Mouse (Mus musculus) midbrain, postnatal 0 days (tissue): ENCODE data around the gene Dse. TPM values are rescaled to one million over a fixed set of nuclear protein-coding genes. Genes with fewer than 3 reads are reported as not detected.

Source experiments
- ATAC-seq: fragments of 200-750 bp; cut with Nextera tagmentation; 2 replicates; pipeline ENCODE4 v1.8.0; 2017; ENCODE audit warnings: moderate number of reproducible peaks, mild to moderate bottlenecking, moderate TSS enrichment, moderate library complexity; ENCODE audit not compliant: low FRiP score
- DNase-seq: peaks from one replicate; pipeline ENCODE4 v3.0.0-alpha.2; 2015; ENCODE audit warnings: low spot score
- H3K27ac ChIP-seq: fragments of 300-500 bp; sonication (generic); 2 replicates; pipeline ENCODE4 v1.5.1; 2014; ENCODE audit warnings: low read depth, mild to moderate bottlenecking, low read length, mixed read lengths
- H3K27me3 ChIP-seq: fragments of 300-500 bp; sonication (generic); 2 replicates; pipeline ENCODE4 v1.6.1; 2014; ENCODE audit warnings: low read length, control low read depth, mixed read lengths; ENCODE audit not compliant: insufficient read depth
- H3K36me3 ChIP-seq: fragments of 300-500 bp; sonication (generic); 2 replicates; pipeline ENCODE4 v1.6.1; 2014; ENCODE audit warnings: low read length, control low read depth, mixed read lengths; ENCODE audit not compliant: insufficient read depth
- H3K4me1 ChIP-seq: fragments of 300-500 bp; sonication (generic); 2 replicates; pipeline ENCODE4 v1.6.1; 2014; ENCODE audit warnings: mild to moderate bottlenecking, control low read depth, antibody characterized with exemption, low read length, mixed read lengths; ENCODE audit not compliant: insufficient read depth
- H3K4me2 ChIP-seq: fragments of 300-500 bp; sonication (generic); 2 replicates; pipeline ENCODE4 v1.6.1; 2014; ENCODE audit warnings: low read depth, mild to moderate bottlenecking, low read length, mixed read lengths; ENCODE audit not compliant: poor library complexity, severe bottlenecking
- H3K4me3 ChIP-seq: fragments of 300-500 bp; sonication (generic); 2 replicates; pipeline ENCODE4 v1.5.1; 2014; ENCODE audit warnings: low read depth, mild to moderate bottlenecking, low read length, moderate library complexity
- H3K9ac ChIP-seq: fragments of 300-500 bp; sonication (generic); replicated peaks from 2 replicates; pipeline ENCODE4 v1.6.1; 2014; ENCODE audit warnings: mild to moderate bottlenecking, low read length, moderate library complexity, mixed read lengths; ENCODE audit not compliant: poor library complexity, severe bottlenecking
- H3K9me3 ChIP-seq: fragments of 300-500 bp; sonication (generic); 2 replicates; pipeline ENCODE4 v1.6.1; 2016; ENCODE audit warnings: low read length, control low read depth
- CTCF ChIP-seq: IDR thresholded peaks from 2 replicates; pipeline ENCODE4 v1.5.1; 2016; ENCODE audit warnings: antibody characterized with exemption, mild to moderate bottlenecking
- WGBS: fragments of 180-500 bp; shearing (Covaris S2); extraction: QIAGEN DNeasy Blood & Tissue Kit; methylation state at CpG from one replicate; pipeline ENCODE4 v1.1.7; 2014; 5-methylcytosine and 5-hydroxymethylcytosine counted together
- polyA plus RNA-seq: library from polyadenylated mRNA; unstranded; fragments of >200 nt; fragmentation: Nextera tagmentation; extraction: Ambion mirVana; gene quantifications from 2 replicates; pipeline ENCODE4 v1.2.1, GENCODE M21; 2015
- total RNA-seq: library from RNA; depleted of rRNA; stranded (reverse); fragments of >200 nt; gene quantifications from 2 replicates; pipeline ENCODE4 v1.2.3, GENCODE M21; 2014

The Dse gene
- total and polyA plus RNA-seq, 2 experiments from 2014 or later = 7.0 to 37.4 TPM

- no peaks in the 10 kb centered on the region for H3K4me1 ChIP-seq
- ATAC-seq (no peak), DNase-seq (no peak)
- H3K9me3 ChIP-seq = no peaks in the 10 kb centered on the region
- no peak overlapping the region for H3K27ac ChIP-seq
- no peak overlapping the region for H3K9ac ChIP-seq
- TF ChIP-seq CTCF = no peak
- H3K4me2 ChIP-seq = no peak overlapping the region
- no peaks in the 10 kb centered on the region for H3K36me3 ChIP-seq
- H3K4me3 ChIP-seq = no peak overlapping the region
- 73% methylated on average over 1 of the region's 1 CpGs for WGBS
- H3K27me3 ChIP-seq = no peaks in the 10 kb centered on the region
These were observed 22.6 kb downstream of the Dse start for GRCm38 (mm10) chr10:34184956-34185355.

DNA sequence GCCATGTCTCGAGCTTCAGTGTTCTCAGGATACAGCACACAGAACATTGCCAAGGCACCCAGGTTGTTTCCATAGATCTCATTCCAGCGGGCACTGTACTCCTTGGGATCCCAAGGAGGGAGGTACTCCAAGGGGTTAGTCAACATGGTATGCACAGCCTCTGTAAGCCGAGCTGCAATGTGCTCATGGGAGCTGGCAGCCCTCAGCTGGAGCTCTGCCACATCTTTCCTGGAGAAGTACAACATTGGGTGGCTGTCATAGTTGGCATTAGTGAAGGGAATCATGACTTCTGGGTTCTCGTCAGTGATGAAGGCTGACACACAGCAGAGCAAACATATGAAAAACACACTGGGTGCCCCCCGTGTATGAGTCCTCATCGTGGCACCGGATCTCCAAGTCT, 23.8 kb downstream of the Dse start:
- H3K36me3 ChIP-seq = no peaks in the 10 kb centered on the region
- H3K27me3 ChIP-seq = no peaks in the 10 kb centered on the region
- 93% methylated on average over 7 of the region's 7 CpGs for WGBS
- no peak for TF ChIP-seq CTCF
- no peak overlapping the region for H3K4me3 ChIP-seq
- no peak overlapping the region for H3K4me2 ChIP-seq
- no peaks in the 10 kb centered on the region for H3K9me3 ChIP-seq
- no peaks in the 10 kb centered on the region for H3K4me1 ChIP-seq
- no peak for ATAC-seq
- no peak for DNase-seq
- H3K9ac ChIP-seq = no peak overlapping the region
- no peak overlapping the region for H3K27ac ChIP-seq

GRCm38 (mm10) chr10:34175870-34176606, 31.5 kb downstream of the Dse start:
- H3K36me3 ChIP-seq = no peaks in the 10 kb centered on the region
- ATAC-seq (no peak), DNase-seq (no peak)
- H3K4me1 ChIP-seq = no peaks in the 10 kb centered on the region
- no peaks in the 10 kb centered on the region for H3K27me3 ChIP-seq
- no peak overlapping the region for H3K4me3 ChIP-seq
- no peak overlapping the region for H3K9ac ChIP-seq
- TF ChIP-seq CTCF = no peak
- no peak overlapping the region for H3K4me2 ChIP-seq
- no peak overlapping the region for H3K27ac ChIP-seq
- no peaks in the 10 kb centered on the region for H3K9me3 ChIP-seq
- WGBS = 68% methylated on average over 8 of the region's 8 CpGs

- TF ChIP-seq CTCF = no peak
- Histone ChIP-seq H3K4me1 (no peaks in the 10 kb centered on the region), H3K4me3 (no peak overlapping the region), H3K9ac (no peak overlapping the region), H3K36me3 (no peaks in the 10 kb centered on the region), H3K4me2 (no peak overlapping the region), H3K27ac (no peak overlapping the region), H3K9me3 (no peaks in the 10 kb centered on the region), H3K27me3 (no peaks in the 10 kb centered on the region)
- DNase-seq (no peak), ATAC-seq (no peak)
- WGBS = 84% methylated on average over 4 of the region's 4 CpGs
These were observed 34.7 kb downstream of the Dse start for GRCm38 (mm10) chr10:34172663-34173282.

- Histone ChIP-seq H3K9ac (no peak overlapping the region), H3K4me1 (no peaks in the 10 kb centered on the region), H3K27me3 (no peaks in the 10 kb centered on the region), H3K9me3 (no peaks in the 10 kb centered on the region), H3K4me3 (no peak overlapping the region), H3K36me3 (no peaks in the 10 kb centered on the region), H3K4me2 (no peak overlapping the region), H3K27ac (no peak overlapping the region)
- WGBS = 94% methylated on average over 4 of the region's 4 CpGs
- DNase-seq (no peak), ATAC-seq (no peak)
- no peak for TF ChIP-seq CTCF
These were observed 35.9 kb downstream of the Dse start for GRCm38 (mm10) chr10:34171660-34172059.

- no peak for TF ChIP-seq CTCF
- no peak overlapping the region for H3K27ac ChIP-seq
- ATAC-seq = no peak
- no peak overlapping the region for H3K4me3 ChIP-seq
- WGBS = 95% methylated on average over 3 of the region's 3 CpGs
- DNase-seq = no peak
- H3K27me3 ChIP-seq = no peaks in the 10 kb centered on the region
- no peak overlapping the region for H3K9ac ChIP-seq
- no peaks in the 10 kb centered on the region for H3K4me1 ChIP-seq
- H3K36me3 ChIP-seq = no peaks in the 10 kb centered on the region
- H3K9me3 ChIP-seq = no peaks in the 10 kb centered on the region
- H3K4me2 ChIP-seq = no peak overlapping the region
These were observed 36.3 kb downstream of the Dse start for GRCm38 (mm10) chr10:34171191-34171590.
